Mouse (Mus musculus) CD4-positive, CD25-positive, alpha-beta regulatory T cell, adult 2 months (primary cell): ENCODE measurements around the gene Nanos3.
A peak's percentile ranks its signal among the peaks of the same experiment; 100 is the strongest.

ENCODE experiments used
- DNase-seq: peaks from one replicate; pipeline ENCODE4 v3.0.0-alpha.2; 2012; ENCODE audit warnings: low read depth, low spot score

Gene Nanos3

GRCm38 (mm10) chr8:84127202-84127901, 57.7 kb downstream of the Nanos3 start:
- DNase-seq: peak; percentile 87

- DNase-seq: no peak
These were observed 58.3 kb downstream of the Nanos3 start for GRCm38 (mm10) chr8:84126742-84127141.

- DNase-seq: no peak
These were observed 59.4 kb downstream of the Nanos3 start, which contains the start of gene Podnl1 for GRCm38 (mm10) chr8:84125656-84126055. TSS of gene Podnl1 (plus strand) at chr8:84125989.
